Mouse (Mus musculus) midbrain, embryonic 14.5 days (tissue): ENCODE data around the gene Arid1a. TPM values are rescaled to one million over a fixed set of nuclear protein-coding genes. Genes with fewer than 3 reads are reported as not detected.
"Not testable (repeated sequence)": the region's sequence is repeated elsewhere in the genome, so short reads cannot be mapped to it uniquely, and the experiment has no call there.

Experiments used
- ATAC-seq: fragments of 200-750 bp; cut with Nextera tagmentation; 2 replicates; pipeline ENCODE4 v1.8.0; 2017; ENCODE audit warnings: moderate number of reproducible peaks, moderate library complexity; ENCODE audit not compliant: low FRiP score, low TSS enrichment
- DNase-seq: peaks from one replicate; pipeline ENCODE4 v3.0.0-alpha.2; 2015
- H3K27ac ChIP-seq: fragments of 300-500 bp; sonication (generic); replicated peaks from 2 replicates; pipeline ENCODE4 v1.5.1; 2014; ENCODE audit warnings: mild to moderate bottlenecking, low read depth, low read length, moderate library complexity
- H3K27me3 ChIP-seq: fragments of 300-500 bp; sonication (generic); 2 replicates; pipeline ENCODE4 v1.6.1; 2014; ENCODE audit warnings: low read length, control low read depth, mixed read lengths; ENCODE audit not compliant: control insufficient read depth, insufficient read depth
- H3K36me3 ChIP-seq: fragments of 300-500 bp; sonication (generic); 2 replicates; pipeline ENCODE4 v1.6.1; 2014; ENCODE audit warnings: low read length, control low read depth; ENCODE audit not compliant: control insufficient read depth, insufficient read depth
- H3K4me1 ChIP-seq: fragments of 300-500 bp; sonication (generic); 2 replicates; pipeline ENCODE4 v1.6.1; 2014; ENCODE audit warnings: mild to moderate bottlenecking, antibody characterized with exemption, low read length, control low read depth; ENCODE audit not compliant: control insufficient read depth, insufficient read depth
- H3K4me2 ChIP-seq: fragments of 300-500 bp; sonication (generic); 2 replicates; pipeline ENCODE4 v1.6.1; 2014; ENCODE audit warnings: mild to moderate bottlenecking, low read length, moderate library complexity
- H3K4me3 ChIP-seq: fragments of 300-500 bp; sonication (generic); replicated peaks from 2 replicates; pipeline ENCODE4 v1.5.1; 2014; ENCODE audit warnings: low read depth, low read length
- H3K9ac ChIP-seq: fragments of 300-500 bp; sonication (generic); replicated peaks from 2 replicates; pipeline ENCODE4 v1.6.1; 2014; ENCODE audit warnings: mild to moderate bottlenecking, low read length, moderate library complexity
- H3K9me3 ChIP-seq: fragments of 300-500 bp; sonication (generic); 2 replicates; pipeline ENCODE4 v1.6.1; 2016; ENCODE audit warnings: low read length, control low read depth, mixed read lengths; ENCODE audit not compliant: control insufficient read depth
- WGBS: fragments of 180-500 bp; shearing (Covaris S2); extraction: QIAGEN DNeasy Blood & Tissue Kit; methylation state at CpG from one replicate; pipeline ENCODE4 v1.1.7; 2014; 5-methylcytosine and 5-hydroxymethylcytosine counted together
- polyA plus RNA-seq: library from polyadenylated mRNA; unstranded; fragments of >200 nt; fragmentation: Nextera tagmentation; extraction: Ambion mirVana; gene quantifications from 2 replicates; pipeline ENCODE4 v1.2.1, GENCODE M21; 2014

Gene Arid1a
- polyA plus RNA-seq, 1 experiment from 2014 or later: 46.7 TPM

GRCm38 (mm10) chr4:133656294-133656693 is 100.3 kb downstream of the Arid1a start:
- Histone ChIP-seq H3K4me3 (no peak overlapping the region), H3K27ac (no peak overlapping the region), H3K4me2 (no peak overlapping the region), H3K4me1 (peaks cover 9% of the 10 kb centered on the region; the same call in 1 of the 2 replicates), H3K36me3 (no peaks in the 10 kb centered on the region), H3K9ac (no peak overlapping the region), H3K9me3 (no peaks in the 10 kb centered on the region), H3K27me3 (no peaks in the 10 kb centered on the region)
- no peak for DNase-seq
- ATAC-seq: no peak
- 33% methylated on average over 4 of the region's 4 CpGs for WGBS

DNA sequence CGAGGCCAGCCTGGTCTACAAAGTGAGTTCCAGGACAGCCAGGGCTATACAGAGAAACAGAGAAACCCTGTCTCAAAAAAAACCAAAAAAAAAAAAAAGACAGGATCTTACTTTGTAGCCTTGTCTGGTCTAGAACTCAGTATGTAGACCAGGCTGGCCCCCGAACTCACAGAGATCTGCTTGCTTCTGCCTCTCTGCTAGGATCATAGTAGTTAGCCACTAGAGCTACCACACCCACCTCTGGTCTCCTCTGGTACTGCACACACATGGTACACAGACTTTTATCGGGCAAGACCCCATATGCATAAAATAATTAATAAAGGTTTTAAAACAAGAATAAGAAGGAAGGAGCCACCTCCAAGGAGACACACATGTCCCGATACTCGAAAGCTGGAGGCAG is 102.5 kb downstream of the Arid1a start:
- not testable (repeated sequence) for ATAC-seq, H3K27me3 ChIP-seq, H3K9me3 ChIP-seq, H3K4me3 ChIP-seq, H3K4me1 ChIP-seq, H3K4me2 ChIP-seq, H3K9ac ChIP-seq, H3K27ac ChIP-seq, DNase-seq, H3K36me3 ChIP-seq
- over 99% methylated on average over 5 of the region's 5 CpGs for WGBS

GRCm38 (mm10) chr4:133652746-133653145 is 103.8 kb downstream of the Arid1a start:
- WGBS: 79% methylated on average over 10 of the region's 10 CpGs
- H3K4me2 ChIP-seq: no peak overlapping the region
- no peak for ATAC-seq
- H3K9ac ChIP-seq: no peak overlapping the region
- no peaks in the 10 kb centered on the region for H3K27me3 ChIP-seq
- H3K9me3 ChIP-seq: no peaks in the 10 kb centered on the region
- H3K4me1 ChIP-seq: no peaks in the 10 kb centered on the region
- no peak for DNase-seq
- no peak overlapping the region for H3K4me3 ChIP-seq
- no peak overlapping the region for H3K27ac ChIP-seq
- H3K36me3 ChIP-seq: no peaks in the 10 kb centered on the region

- no peak for DNase-seq
- H3K9me3 ChIP-seq: no peaks in the 10 kb centered on the region
- 69% methylated on average over 4 of the region's 4 CpGs for WGBS
- H3K4me3 ChIP-seq: no peak overlapping the region
- ATAC-seq: no peak
- no peak overlapping the region for H3K9ac ChIP-seq
- H3K27ac ChIP-seq: no peak overlapping the region
- no peaks in the 10 kb centered on the region for H3K27me3 ChIP-seq
- H3K4me2 ChIP-seq: no peak overlapping the region
- no peaks in the 10 kb centered on the region for H3K36me3 ChIP-seq
- H3K4me1 ChIP-seq: no peaks in the 10 kb centered on the region
These were observed 104.6 kb downstream of the Arid1a start for GRCm38 (mm10) chr4:133651986-133652385.

DNA sequence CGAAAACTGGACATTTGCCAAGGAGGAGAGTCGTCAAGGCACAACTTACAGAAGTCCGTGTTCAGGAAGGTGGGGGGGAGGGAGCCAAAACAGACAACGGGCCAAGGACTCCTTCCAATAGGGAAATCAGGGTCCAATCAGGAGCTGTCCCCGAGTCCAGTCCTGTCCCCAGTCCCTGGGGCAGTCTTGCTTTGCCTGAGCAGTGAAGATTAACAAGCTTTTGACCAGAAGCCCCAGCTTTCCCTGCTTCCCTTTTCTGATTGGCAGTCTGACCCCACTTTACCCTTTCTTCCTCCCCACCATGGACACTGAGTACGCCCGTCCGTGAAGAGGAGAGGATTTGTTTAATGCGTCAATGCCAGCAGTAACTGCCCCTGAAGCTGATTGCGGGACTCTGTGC is 105.1 kb downstream of the Arid1a start:
- ATAC-seq (no peak), DNase-seq (no peak)
- Histone ChIP-seq H3K4me2 (no peak overlapping the region), H3K9ac (no peak overlapping the region), H3K27ac (no peak overlapping the region), H3K9me3 (no peaks in the 10 kb centered on the region), H3K36me3 (no peaks in the 10 kb centered on the region), H3K27me3 (no peaks in the 10 kb centered on the region), H3K4me3 (no peak overlapping the region), H3K4me1 (no peaks in the 10 kb centered on the region)
- WGBS: 43% methylated on average over 10 of the region's 10 CpGs

DNA sequence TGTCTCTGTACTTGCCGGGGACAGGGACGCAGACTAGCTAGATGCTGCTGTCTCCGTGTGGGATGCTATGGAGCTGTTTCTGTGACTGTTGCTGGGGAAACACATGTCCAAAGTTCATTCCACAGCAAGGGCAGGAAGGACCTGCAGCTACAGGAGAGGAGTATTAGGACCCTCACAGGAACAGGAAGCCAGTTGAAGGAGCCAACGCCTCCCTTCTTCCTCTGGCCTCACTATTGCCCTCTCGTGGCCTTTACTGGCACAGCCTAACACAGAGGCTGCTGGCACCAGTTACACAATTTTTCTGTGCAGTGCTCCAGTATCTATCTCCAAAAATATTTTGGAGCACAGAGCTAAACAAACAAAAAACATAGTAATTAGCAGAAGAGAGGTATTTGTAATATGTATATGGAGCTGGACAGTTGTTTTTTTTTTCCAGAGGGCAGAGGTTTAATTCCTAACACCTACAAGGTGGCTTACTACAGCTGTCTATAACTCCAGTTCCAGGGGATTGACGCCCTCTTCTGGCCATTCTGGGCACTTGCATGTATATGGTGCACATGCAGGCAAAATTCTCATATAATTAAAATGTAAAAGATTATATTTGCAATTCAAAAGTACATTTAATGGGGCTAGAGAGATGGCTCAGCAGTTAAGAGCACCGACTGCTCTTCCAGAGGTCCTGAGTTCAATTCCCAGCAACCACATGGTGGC is 106.4 kb downstream of the Arid1a start, which contains the start of gene Zdhhc18:
TSS of gene Zdhhc18 (minus strand) at position 166 of the 711 bp plus-strand sequence.
- DNase-seq: peak; percentile 85
- H3K9me3 ChIP-seq: no peaks in the 10 kb centered on the region
- H3K4me1 ChIP-seq: no peaks in the 10 kb centered on the region
- no peaks in the 10 kb centered on the region for H3K36me3 ChIP-seq
- WGBS: 39% methylated on average over 7 of the region's 7 CpGs
- H3K4me2 ChIP-seq: peak within 1 kb of the TSS; percentile 38
- no peak within 1 kb of the TSS for H3K9ac ChIP-seq
- H3K4me3 ChIP-seq: peak within 1 kb of the TSS; percentile 14; the same call in 1 of the 2 replicates
- no peak within 1 kb of the TSS for H3K27ac ChIP-seq
- no peaks in the 10 kb centered on the region for H3K27me3 ChIP-seq
- no peak for ATAC-seq

DNA sequence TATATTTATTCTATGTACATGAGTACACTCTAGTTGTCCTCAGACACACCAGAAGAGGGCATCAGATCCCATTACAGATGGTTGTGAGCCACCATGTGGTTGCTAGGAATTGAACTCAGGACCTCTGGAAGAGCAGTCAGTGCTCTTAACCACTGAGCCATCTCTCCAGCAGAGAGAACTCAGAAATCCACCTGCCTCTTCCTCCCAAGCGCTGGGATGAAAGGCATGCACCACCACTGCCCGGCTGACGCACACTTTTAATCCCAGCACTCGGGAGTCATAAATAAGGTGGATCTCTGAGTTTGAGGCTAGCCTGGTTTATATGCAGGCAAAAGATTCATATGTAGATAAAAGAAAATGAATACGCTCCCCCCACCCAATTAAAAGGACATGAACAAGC is 107.1 kb downstream of the Arid1a start:
- not testable (repeated sequence) for H3K9me3 ChIP-seq, H3K9ac ChIP-seq, H3K27me3 ChIP-seq, H3K4me1 ChIP-seq, DNase-seq, H3K27ac ChIP-seq, H3K36me3 ChIP-seq, ATAC-seq
- 88% methylated on average over 5 of the region's 5 CpGs for WGBS
- Histone ChIP-seq H3K4me2 (peak overlapping the region; percentile 38), H3K4me3 (0 out of 2 replicates have a peak overlapping the region, but pooled peaks have one; percentile 14)

- WGBS: 49% methylated on average over 21 of the region's 21 CpGs
- peaks cover 4% of the 10 kb centered on the region; the same call in 1 of the 2 replicates for H3K9me3 ChIP-seq
- H3K4me2 ChIP-seq: no peak overlapping the region
- no peaks in the 10 kb centered on the region for H3K27me3 ChIP-seq
- H3K27ac ChIP-seq: no peak overlapping the region
- H3K4me1 ChIP-seq: no peaks in the 10 kb centered on the region
- no peak for ATAC-seq
- no peak for DNase-seq
- no peaks in the 10 kb centered on the region for H3K36me3 ChIP-seq
- H3K9ac ChIP-seq: no peak overlapping the region
- H3K4me3 ChIP-seq: no peak overlapping the region
These were observed 110.9 kb downstream of the Arid1a start for GRCm38 (mm10) chr4:133645680-133646079.

DNA sequence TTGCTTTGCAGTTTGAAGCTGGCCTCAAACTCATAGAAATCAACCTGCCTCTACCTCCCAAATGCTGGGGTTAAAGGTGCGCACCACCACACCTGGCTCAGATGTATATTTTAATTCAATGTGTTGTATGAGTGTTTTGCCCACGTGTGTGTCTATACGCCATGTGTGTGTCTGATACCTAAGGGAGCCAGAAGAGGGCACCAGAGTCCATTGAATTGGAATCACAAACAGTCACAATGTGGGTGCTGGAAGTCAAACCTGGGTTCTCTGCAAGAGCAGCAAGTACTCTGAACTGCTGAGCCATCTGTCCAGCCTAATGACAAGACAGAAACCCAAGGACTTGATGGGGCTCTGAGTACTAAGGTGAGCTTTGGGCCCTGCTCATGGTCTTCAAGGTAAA is 111.4 kb downstream of the Arid1a start:
- WGBS: 87% methylated on average over 3 of the region's 3 CpGs
- Histone ChIP-seq H3K4me1 (no peaks in the 10 kb centered on the region), H3K9ac (no peak overlapping the region), H3K36me3 (no peaks in the 10 kb centered on the region), H3K4me2 (no peak overlapping the region), H3K27me3 (no peaks in the 10 kb centered on the region), H3K27ac (no peak overlapping the region), H3K9me3 (peaks cover 4% of the 10 kb centered on the region; the same call in 1 of the 2 replicates), H3K4me3 (no peak overlapping the region)
- DNase-seq (no peak), ATAC-seq (no peak)
